Mouse (Mus musculus) neural tube, embryonic 15.5 days (tissue): Measurements from ENCODE around the gene Arhgef40. TPM values are rescaled to one million over a fixed set of nuclear protein-coding genes. Genes with fewer than 3 reads are reported as not detected.
"Not testable (repeated sequence)": the region's sequence is repeated elsewhere in the genome, so short reads cannot be mapped to it uniquely, and the experiment has no call there.

Experiments
- ATAC-seq: fragments of 200-750 bp; cut with Nextera tagmentation; 2 replicates; pipeline ENCODE4 v1.8.0; 2017; ENCODE audit warnings: mild to moderate bottlenecking, moderate TSS enrichment, moderate library complexity; ENCODE audit not compliant: low FRiP score
- H3K27ac ChIP-seq: fragments of 300-500 bp; sonication (generic); replicated peaks from 2 replicates; pipeline ENCODE4 v1.5.1; 2015; ENCODE audit warnings: mild to moderate bottlenecking, inconsistent platforms
- H3K27me3 ChIP-seq: fragments of 300-500 bp; sonication (generic); replicated peaks from 2 replicates; pipeline ENCODE4 v1.6.1; 2015; ENCODE audit warnings: inconsistent platforms
- H3K36me3 ChIP-seq: fragments of 300-500 bp; sonication (generic); 2 replicates; pipeline ENCODE4 v1.6.1; 2015; ENCODE audit warnings: inconsistent platforms
- H3K4me1 ChIP-seq: fragments of 300-500 bp; sonication (generic); 2 replicates; pipeline ENCODE4 v1.6.1; 2015; ENCODE audit warnings: inconsistent platforms
- H3K4me2 ChIP-seq: fragments of 300-500 bp; sonication (generic); 2 replicates; pipeline ENCODE4 v1.6.1; 2015; ENCODE audit warnings: inconsistent platforms, mild to moderate bottlenecking, moderate library complexity
- H3K4me3 ChIP-seq: fragments of 300-500 bp; sonication (generic); replicated peaks from 2 replicates; pipeline ENCODE4 v1.5.1; 2015; ENCODE audit warnings: mild to moderate bottlenecking, inconsistent platforms
- H3K9ac ChIP-seq: fragments of 300-500 bp; sonication (generic); replicated peaks from 2 replicates; pipeline ENCODE4 v1.6.1; 2015; ENCODE audit warnings: mild to moderate bottlenecking, inconsistent platforms
- H3K9me3 ChIP-seq: fragments of 300-500 bp; sonication (generic); replicated peaks from 2 replicates; pipeline ENCODE4 v1.6.1; 2016; ENCODE audit warnings: inconsistent platforms
- WGBS: fragments of 180-500 bp; shearing (Covaris S2); methylation state at CpG from one replicate; pipeline ENCODE4 v1.1.7; 2015; ENCODE audit warnings: mixed read lengths; 5-methylcytosine and 5-hydroxymethylcytosine counted together
- polyA plus RNA-seq: library from polyadenylated mRNA; unstranded; fragments of >200 nt; fragmentation: Nextera tagmentation; extraction: Ambion mirVana; gene quantifications from 2 replicates; pipeline ENCODE4 v1.2.1, GENCODE M21; 2015

Arhgef40 gene
- polyA plus RNA-seq, 1 experiment from 2014 or later: 82.7 TPM

DNA sequence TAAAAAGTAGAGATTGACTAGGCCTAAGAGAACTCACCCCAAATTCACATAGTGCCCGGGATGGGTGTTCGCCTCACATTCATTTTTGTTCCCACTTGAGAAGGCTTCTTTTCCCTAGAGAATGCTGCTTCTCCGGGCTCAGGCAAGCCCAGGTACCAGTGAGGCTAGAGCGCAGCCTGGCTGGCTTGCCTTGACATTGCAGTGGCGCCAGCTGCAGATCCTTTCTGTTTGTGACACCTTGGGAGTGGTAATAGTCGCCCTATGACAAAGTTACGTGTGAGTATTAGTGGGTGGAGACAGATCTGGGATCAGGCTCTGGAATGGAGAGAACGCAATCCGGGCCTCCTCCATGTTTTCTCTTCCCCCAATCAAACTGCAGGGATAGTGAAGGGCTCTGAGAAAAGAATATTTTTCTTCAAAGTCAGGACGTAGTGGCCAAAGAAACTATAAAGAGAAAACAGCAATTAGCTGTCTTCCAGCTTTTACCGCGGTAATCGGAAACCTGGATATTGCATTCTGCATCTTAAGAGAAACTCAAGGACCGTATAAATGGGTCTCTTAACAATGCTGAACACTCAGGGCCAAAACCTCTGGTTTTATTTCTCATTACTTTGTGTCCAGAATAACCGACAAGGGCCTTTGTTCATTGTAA lies 36.1 kb downstream of the Arhgef40 start, which contains the start of gene Zfp219:
Gene Zfp219, minus strand, starts transcription at position 248 of the 652 bp plus-strand sequence.
- H3K27me3 ChIP-seq: no peaks in the 10 kb centered on the region
- peaks cover 55% of the 10 kb centered on the region for H3K4me1 ChIP-seq
- no peaks in the 10 kb centered on the region for H3K9me3 ChIP-seq
- ATAC-seq: peak; percentile 73
- peak within 1 kb of the TSS; percentile 94 for H3K9ac ChIP-seq
- peak within 1 kb of the TSS; percentile 72 for H3K4me3 ChIP-seq
- H3K4me2 ChIP-seq: peak within 1 kb of the TSS; percentile 66
- peak within 1 kb of the TSS; percentile 99 for H3K27ac ChIP-seq
- no peaks in the 10 kb centered on the region for H3K36me3 ChIP-seq
- 3% methylated on average over 15 of the region's 15 CpGs for WGBS

DNA sequence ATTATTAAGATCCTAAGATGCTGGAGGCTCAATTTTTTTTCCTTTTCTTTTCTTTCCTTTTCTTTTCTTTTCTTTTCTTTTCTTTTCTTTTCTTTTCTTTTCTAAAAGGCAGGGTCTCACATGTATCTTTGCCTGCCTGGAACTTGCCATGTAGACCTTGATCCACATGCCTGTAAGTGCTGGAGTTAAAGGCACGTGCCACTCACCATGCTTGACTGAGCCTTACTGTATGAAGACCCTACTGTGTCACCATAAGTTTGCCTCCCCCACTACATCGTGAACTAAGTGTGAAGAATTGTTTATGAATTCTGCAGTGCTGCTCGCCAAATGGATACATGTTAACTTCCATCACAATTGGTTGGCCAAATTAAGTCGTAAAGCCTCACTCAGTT lies 36.6 kb downstream of the Arhgef40 start:
- H3K9ac ChIP-seq: peak overlapping the region; percentile 94; the same call in 1 of the 2 replicates
- H3K9me3 ChIP-seq: no peaks in the 10 kb centered on the region
- peak overlapping the region; percentile 66 for H3K4me2 ChIP-seq
- no peak for ATAC-seq
- peaks cover 49% of the 10 kb centered on the region for H3K4me1 ChIP-seq
- H3K4me3 ChIP-seq: no peak overlapping the region
- H3K36me3 ChIP-seq: no peaks in the 10 kb centered on the region
- WGBS: 48% methylated on average over 4 of the region's 4 CpGs
- peak overlapping the region; percentile 99 for H3K27ac ChIP-seq
- H3K27me3 ChIP-seq: no peaks in the 10 kb centered on the region

DNA sequence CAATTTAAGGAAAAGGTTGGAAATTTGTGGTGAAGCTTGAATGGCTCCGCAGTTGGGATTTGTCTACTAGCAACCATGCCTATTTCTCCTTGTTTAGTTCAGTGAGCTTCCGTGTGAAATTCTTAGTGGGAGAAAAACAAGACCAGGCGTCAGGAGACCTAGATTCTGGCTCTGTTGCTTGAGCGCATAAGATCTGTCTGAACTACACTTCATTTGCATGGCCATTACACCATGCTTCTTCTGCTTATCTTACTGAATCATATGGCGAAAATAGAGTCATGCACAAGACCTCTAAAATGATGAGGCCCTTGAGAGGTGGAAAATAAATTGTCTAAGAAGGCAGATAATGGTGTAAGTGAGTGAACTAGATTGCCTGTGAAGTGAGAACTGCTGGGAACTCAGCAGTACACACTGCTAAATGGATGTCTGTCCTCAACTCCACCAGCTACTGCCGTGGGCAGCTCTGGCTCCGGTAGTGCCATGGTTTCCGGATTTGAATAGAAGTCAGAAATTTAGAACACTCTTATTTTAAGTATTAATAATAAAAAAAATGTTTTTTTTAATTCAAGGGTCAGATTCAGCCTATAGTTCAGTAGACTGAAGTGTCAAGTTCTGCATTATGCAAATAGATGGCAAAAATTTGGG lies 37.2 kb downstream of the Arhgef40 start:
- no peaks in the 10 kb centered on the region for H3K9me3 ChIP-seq
- H3K4me3 ChIP-seq: no peak overlapping the region
- H3K4me2 ChIP-seq: no peak overlapping the region
- no peaks in the 10 kb centered on the region for H3K27me3 ChIP-seq
- 0 out of 2 replicates have a peak overlapping the region, but pooled peaks have one; percentile 99 for H3K27ac ChIP-seq
- H3K36me3 ChIP-seq: no peaks in the 10 kb centered on the region
- H3K4me1 ChIP-seq: peaks cover 44% of the 10 kb centered on the region
- H3K9ac ChIP-seq: no peak overlapping the region
- ATAC-seq: no peak
- WGBS: 87% methylated on average over 8 of the region's 8 CpGs

DNA sequence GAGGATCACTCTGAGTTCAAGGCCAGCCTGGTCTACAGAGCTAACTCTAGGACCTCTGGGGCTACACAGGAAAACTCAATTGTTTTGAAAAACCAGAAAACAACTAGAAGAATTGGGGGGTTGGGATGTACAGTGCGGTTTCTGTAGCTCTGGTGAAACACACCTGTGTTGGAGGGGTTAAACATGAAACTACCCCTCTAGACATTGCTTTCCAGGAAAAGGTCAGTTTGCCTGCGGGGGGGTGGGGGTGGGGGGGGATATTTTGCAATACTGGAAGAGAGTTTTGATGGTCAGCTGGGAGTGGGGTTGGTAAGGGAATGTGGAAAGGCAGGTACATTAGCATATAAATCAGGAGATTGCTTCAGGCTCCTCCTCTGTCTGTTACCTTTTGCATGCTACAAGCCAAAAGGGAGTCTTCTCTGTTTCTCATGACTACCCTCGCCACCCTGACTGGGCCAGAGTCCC lies 37.8 kb downstream of the Arhgef40 start:
- Histone ChIP-seq H3K9ac (no peak overlapping the region), H3K27ac (0 out of 2 replicates have a peak overlapping the region, but pooled peaks have one; percentile 58), H3K36me3 (no peaks in the 10 kb centered on the region), H3K27me3 (no peaks in the 10 kb centered on the region), H3K4me3 (peak overlapping the region; percentile 23; the same call in 1 of the 2 replicates), H3K9me3 (no peaks in the 10 kb centered on the region), H3K4me1 (peaks cover 41% of the 10 kb centered on the region), H3K4me2 (peak overlapping the region; percentile 55)
- ATAC-seq: no peak
- 65% methylated on average over 3 of the region's 3 CpGs for WGBS

DNA sequence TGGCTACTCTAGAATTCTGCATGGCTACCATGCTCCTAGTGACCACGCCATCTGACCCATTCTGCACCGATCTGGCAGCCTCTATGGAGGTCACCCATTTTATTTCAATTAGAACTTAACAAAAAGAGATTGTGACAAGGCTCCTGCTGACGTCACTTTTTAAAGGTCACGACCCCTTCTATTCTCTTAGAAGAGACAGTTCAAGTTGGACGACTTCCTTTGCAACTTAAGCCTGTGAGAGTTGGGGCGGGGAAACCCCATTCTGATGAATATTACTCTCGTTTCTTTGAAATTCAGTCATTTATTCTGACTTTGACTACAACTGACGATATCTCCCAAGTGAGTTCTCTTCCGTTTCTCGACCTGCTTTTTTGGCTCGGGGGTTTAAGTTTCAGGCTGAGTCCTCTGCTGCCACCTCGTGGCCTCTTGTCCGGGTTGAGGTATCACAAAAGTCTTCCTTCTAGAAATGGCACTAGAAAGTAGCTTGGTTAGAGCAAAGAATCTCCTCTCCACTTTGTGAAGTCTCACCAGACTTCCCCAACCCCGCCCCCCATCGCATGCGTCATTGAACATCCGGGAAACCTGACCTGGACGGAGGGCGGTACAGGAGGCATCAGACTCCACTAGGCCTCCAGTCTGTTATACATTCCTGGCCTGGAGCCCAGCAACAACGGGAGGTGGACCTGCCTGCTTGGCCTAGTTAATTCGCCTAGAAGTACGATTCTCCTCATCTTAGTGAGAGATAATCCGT lies 38.4 kb downstream of the Arhgef40 start:
- no peak for ATAC-seq
- 3% methylated on average over 23 of the region's 23 CpGs for WGBS
- H3K9me3 ChIP-seq: no peaks in the 10 kb centered on the region

DNA sequence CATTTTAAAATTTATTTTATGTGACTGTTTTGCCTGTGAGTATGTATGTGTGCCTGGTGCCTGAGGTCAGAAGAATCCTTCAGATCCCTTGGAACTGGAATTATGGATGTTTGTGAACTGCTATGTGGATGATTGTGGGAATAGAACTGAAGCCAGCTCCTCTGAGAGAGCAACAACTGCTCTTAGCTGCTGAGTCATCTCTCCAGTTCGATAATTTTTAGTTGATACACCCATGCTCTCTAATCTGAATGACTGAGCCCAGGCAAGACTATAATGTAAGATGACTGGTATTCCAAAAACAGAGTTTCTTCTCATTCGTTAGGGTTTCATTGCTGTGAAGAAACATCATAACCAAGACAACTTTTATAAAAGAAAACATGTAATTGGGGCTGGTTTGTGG lies 39.6 kb downstream of the Arhgef40 start:
- H3K9me3 ChIP-seq: no peaks in the 10 kb centered on the region
- no peaks in the 10 kb centered on the region for H3K36me3 ChIP-seq
- 94% methylated on average over 2 of the region's 2 CpGs for WGBS
- no peak for ATAC-seq
- no peak overlapping the region for H3K27ac ChIP-seq
- H3K9ac ChIP-seq: no peak overlapping the region
- no peak overlapping the region for H3K4me2 ChIP-seq
- no peaks in the 10 kb centered on the region for H3K27me3 ChIP-seq
- H3K4me1 ChIP-seq: peaks cover 28% of the 10 kb centered on the region
- no peak overlapping the region for H3K4me3 ChIP-seq

More for the DNA sequence above, 38.4 kb downstream of the Arhgef40 start:
- Histone ChIP-seq H3K4me1 (peaks cover 38% of the 10 kb centered on the region), H3K36me3 (no peaks in the 10 kb centered on the region), H3K27ac (peak overlapping the region; percentile 58), H3K4me3 (peak overlapping the region; percentile 23), H3K4me2 (peak overlapping the region; percentile 55), H3K27me3 (no peaks in the 10 kb centered on the region), H3K9ac (peak overlapping the region; percentile 27; the same call in 1 of the 2 replicates)

DNA sequence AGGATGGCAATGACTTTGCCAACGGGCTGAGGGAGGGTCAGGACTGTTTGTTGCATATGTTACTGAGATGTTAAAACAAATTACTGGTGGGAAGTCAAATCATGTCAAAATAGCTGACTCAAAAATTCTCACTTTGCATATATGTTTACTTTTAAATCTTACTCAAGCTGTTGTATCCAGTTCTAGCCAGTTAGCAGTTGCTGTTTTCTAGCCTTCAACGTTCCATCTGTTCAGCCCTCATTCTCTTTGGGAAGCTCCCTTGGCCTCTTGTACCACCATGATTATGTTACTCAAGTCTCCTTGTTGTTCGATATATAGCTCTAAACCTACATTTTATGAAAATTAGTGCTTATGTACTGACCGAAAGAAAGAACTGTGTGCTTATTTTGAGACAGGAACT lies 41.8 kb downstream of the Arhgef40 start:
- no peak overlapping the region for H3K4me3 ChIP-seq
- H3K27me3 ChIP-seq: no peaks in the 10 kb centered on the region
- ATAC-seq: no peak
- H3K9me3 ChIP-seq: no peaks in the 10 kb centered on the region
- 90% methylated on average over 4 of the region's 4 CpGs for whole genome bisulfite sequencing
- no peaks in the 10 kb centered on the region for H3K36me3 ChIP-seq
- peaks cover 17% of the 10 kb centered on the region for H3K4me1 ChIP-seq
- no peak overlapping the region for H3K9ac ChIP-seq
- no peak overlapping the region for H3K27ac ChIP-seq
- H3K4me2 ChIP-seq: no peak overlapping the region

DNA sequence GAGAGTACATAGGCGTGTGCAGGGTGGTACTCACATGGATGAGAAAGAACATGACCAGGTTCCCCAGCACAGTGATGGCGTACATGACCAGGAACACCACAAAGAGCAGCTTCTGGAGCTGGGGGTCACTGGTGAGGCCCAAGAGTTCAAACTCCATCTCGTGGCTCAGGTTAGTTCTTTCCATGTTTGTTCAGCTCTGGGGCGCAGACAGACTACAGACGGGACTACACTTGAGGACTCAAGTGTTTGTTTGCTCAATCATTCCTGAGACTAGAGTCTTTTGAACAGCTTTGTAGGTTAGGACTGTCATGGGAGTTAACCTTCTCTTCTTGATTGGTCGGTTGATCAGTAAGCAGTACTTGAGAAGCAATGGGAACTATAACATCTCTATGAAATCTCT lies 51.4 kb downstream of the Arhgef40 start:
- no peaks in the 10 kb centered on the region for H3K9me3 ChIP-seq
- ATAC-seq: no peak
- H3K4me2 ChIP-seq: no peak overlapping the region
- H3K4me1 ChIP-seq: no peaks in the 10 kb centered on the region
- WGBS: 90% methylated on average over 6 of the region's 6 CpGs
- H3K9ac ChIP-seq: no peak overlapping the region
- H3K27me3 ChIP-seq: no peaks in the 10 kb centered on the region
- no peak overlapping the region for H3K4me3 ChIP-seq
- no peak overlapping the region for H3K27ac ChIP-seq
- no peaks in the 10 kb centered on the region for H3K36me3 ChIP-seq

DNA sequence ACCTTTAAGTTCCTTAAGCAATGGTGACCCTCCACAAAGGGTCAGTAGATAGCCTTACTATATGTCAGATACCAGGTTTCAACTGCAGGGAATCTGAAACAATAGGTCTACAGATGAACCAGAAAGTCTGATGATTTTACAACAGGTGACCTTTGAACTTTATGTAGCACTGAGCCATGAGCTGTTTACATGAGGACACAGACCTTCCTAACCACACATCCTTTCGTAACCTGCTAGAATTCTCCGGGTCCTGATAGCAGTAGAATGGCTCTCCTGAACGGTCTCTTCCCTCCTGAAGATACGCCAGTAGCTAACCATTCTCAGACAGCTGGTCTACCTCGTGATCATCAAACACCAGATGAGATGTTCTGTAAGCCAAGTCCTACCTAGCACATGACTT lies 54.8 kb downstream of the Arhgef40 start:
- WGBS: 91% methylated on average over 5 of the region's 5 CpGs

DNA sequence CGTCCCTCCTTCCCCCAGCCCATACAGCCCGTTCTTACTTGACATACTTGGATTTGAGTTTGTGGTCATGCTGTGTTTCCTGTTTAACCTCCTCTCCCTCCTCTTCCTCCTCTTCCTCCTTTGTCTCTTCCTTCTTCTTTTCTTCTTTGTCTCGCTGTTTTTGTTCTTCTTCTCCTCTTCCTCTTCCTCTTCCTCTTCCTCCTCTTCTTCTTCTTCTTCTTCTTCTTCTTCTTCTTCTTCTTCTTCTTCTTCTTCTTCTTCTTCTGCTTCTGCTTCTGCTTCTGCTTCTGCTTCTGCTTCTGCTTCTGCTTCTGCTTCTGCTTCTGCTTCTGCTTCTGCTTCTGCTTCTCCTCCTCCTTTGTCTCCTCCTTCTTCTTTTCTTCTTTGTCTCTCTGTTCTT lies 57.8 kb downstream of the Arhgef40 start, which contains the start of gene Olfr221:
Gene Olfr221, minus strand, starts transcription at position 101 of the 400 bp plus-strand sequence.
- H3K9me3 ChIP-seq, H3K36me3 ChIP-seq, H3K4me2 ChIP-seq, H3K9ac ChIP-seq, ATAC-seq, H3K27ac ChIP-seq, H3K4me3 ChIP-seq, H3K27me3 ChIP-seq: not testable (repeated sequence)
- WGBS: 65% methylated on average over 3 of the region's 3 CpGs
- H3K4me1 ChIP-seq: peaks cover 10% of the 10 kb centered on the region; the same call in 1 of the 2 replicates

More for the DNA sequence above, 54.8 kb downstream of the Arhgef40 start:
- H3K9me3 ChIP-seq: no peaks in the 10 kb centered on the region
- no peaks in the 10 kb centered on the region for H3K4me1 ChIP-seq
- ATAC-seq: no peak
- H3K27ac ChIP-seq: no peak overlapping the region
- H3K36me3 ChIP-seq: no peaks in the 10 kb centered on the region
- H3K27me3 ChIP-seq: no peaks in the 10 kb centered on the region
- no peak overlapping the region for H3K4me3 ChIP-seq
- no peak overlapping the region for H3K9ac ChIP-seq
- no peak overlapping the region for H3K4me2 ChIP-seq

DNA sequence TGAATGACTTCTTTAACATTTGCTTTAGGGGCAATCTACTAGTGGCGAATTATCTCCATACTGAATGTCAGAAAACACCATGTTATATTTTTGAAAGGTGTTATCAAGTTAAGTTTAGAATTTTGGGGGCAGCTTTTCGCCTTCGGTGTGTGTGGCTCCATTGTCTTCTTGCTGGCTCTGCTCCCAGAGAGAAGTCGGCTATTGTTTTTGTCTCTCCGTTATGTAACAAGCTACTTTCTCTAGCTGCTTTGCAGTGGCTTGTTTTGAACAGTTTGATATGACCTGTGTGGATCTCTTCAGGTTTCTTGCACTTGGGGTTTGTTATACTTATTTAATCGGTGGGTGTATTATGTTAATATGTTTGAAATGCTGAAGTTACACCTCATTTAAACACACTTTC lies 58.9 kb downstream of the Arhgef40 start:
- Histone ChIP-seq H3K27me3 (no peaks in the 10 kb centered on the region), H3K4me3 (no peak overlapping the region), H3K36me3 (no peaks in the 10 kb centered on the region), H3K27ac (no peak overlapping the region), H3K9ac (no peak overlapping the region), H3K4me2 (no peak overlapping the region), H3K4me1 (peaks cover 10% of the 10 kb centered on the region; the same call in 1 of the 2 replicates), H3K9me3 (no peaks in the 10 kb centered on the region)
- ATAC-seq: no peak
- 69% methylated on average over 6 of the region's 6 CpGs for WGBS
